Mouse (Mus musculus): ENCODE data around the gene Ngfr. TPM values are rescaled to one million over a fixed set of nuclear protein-coding genes. Genes with fewer than 3 reads are reported as not detected.

The Ngfr gene
- total and polyA plus RNA-seq, 3 experiments: not detected

DNA sequence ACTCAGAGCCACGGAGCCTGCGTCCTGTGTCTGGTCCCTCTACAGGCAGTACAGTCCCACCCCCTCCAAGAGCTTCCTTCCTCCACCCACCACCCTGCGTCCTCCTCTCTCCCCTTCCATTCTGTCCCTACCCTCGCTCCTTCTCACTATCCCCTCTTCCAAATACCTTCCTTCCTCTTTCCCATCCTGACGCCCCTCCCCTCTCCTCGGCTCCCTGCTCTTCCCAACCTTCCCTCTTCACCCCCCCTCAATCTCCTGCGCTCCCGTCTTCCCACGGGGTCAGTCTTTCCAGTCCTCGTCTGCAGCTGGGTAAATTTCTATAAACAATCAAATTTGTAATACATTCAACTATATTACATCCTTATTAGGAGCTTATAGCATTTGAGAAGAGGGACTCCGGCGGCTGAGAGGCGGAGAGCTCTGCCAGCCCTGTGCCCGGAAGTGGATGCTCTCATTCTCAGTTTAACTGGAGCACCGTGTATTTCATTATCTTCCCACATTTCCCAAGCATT, 22.9 kb upstream of the Ngfr start:
- DNase-seq (ENCODE audit: low read depth, low spot score): no peak
- TF ChIP-seq JUND (IDR thresholded peaks at IDR 0.05; ENCODE audit: low read depth, low read length) (no peak), MEF2A (IDR thresholded peaks at IDR 0.05; ENCODE audit: extremely low read depth, insufficient replicate concordance, low read depth, low read length, poor library complexity, severe bottlenecking) (no peak), ZMIZ1 (IDR thresholded peaks at IDR 0.05; ENCODE audit: low read depth, low read length) (no peak), MAX (IDR thresholded peaks at IDR 0.05; ENCODE audit: low read length) (no peak), ELF1 (IDR thresholded peaks at IDR 0.05; ENCODE audit: low read depth, low read length) (no peak), POLR2AphosphoS5 (IDR thresholded peaks at IDR 0.05; ENCODE audit: borderline replicate concordance, low read depth, low read length) (no peak), POLR2AphosphoS2 (IDR thresholded peaks at IDR 0.05; ENCODE audit: low read length) (no peak), SMC3 (IDR thresholded peaks at IDR 0.05; ENCODE audit: low read depth, low read length) (no peak), ZC3H11A (IDR thresholded peaks at IDR 0.05; ENCODE audit: low read depth, low read length) (no peak), ZKSCAN1 (IDR thresholded peaks at IDR 0.05; ENCODE audit: low read depth, low read length) (no peak), GABPA (IDR thresholded peaks at IDR 0.05; ENCODE audit: low read depth, low read length) (no peak), GATA1 (IDR thresholded peaks at IDR 0.05; ENCODE audit: low read depth, low read length) (no peak), ETS1 (IDR thresholded peaks at IDR 0.05; ENCODE audit: low read depth, low read length) (no peak), TBP (IDR thresholded peaks at IDR 0.05; ENCODE audit: low read depth, low read length) (no peak), NELFE (IDR thresholded peaks at IDR 0.05; ENCODE audit: low read depth, low read length) (no peak), USF1 (IDR thresholded peaks at IDR 0.05; ENCODE audit: low read depth, low read length) (no peak), CTCF (IDR thresholded peaks at IDR 0.05 in 2 of 3, conservative IDR thresholded peaks at IDR 0.05 in 1 of 3; ENCODE audit: control insufficient read depth in 1 of 3, insufficient read depth in 1 of 3, low read depth in 2 of 3, low read length in 3 of 3, poor library complexity in 1 of 3, severe bottlenecking in 1 of 3) (no peak), NRF1 (IDR thresholded peaks at IDR 0.05; ENCODE audit: insufficient read depth, low read depth, low read length, poor library complexity, severe bottlenecking) (no peak), BHLHE40 (IDR thresholded peaks at IDR 0.05; ENCODE audit: borderline replicate concordance, low read depth, low read length) (no peak)
- Histone ChIP-seq H3K4me1 (ENCODE audit: control insufficient read depth in 1 of 2, insufficient read depth in 2 of 2, low read length in 2 of 2) (no peaks in the 10 kb centered on the region), H3K9me3 (replicated peaks; ENCODE audit: insufficient read depth, low read length) (no peaks in the 10 kb centered on the region), H3K79me2 (ENCODE audit: control insufficient read depth, insufficient read depth, low read length, poor library complexity) (no peaks in the 10 kb centered on the region), H3K4me3 (ENCODE audit: control insufficient read depth in 1 of 2, insufficient read depth in 1 of 2, low read depth in 2 of 2, low read length in 2 of 2) (no peak overlapping the region), H3K9ac (ENCODE audit: control insufficient read depth, low read depth, low read length, poor library complexity, severe bottlenecking) (no peak overlapping the region), H3K27ac (ENCODE audit: control insufficient read depth, low read depth, low read length) (no peak overlapping the region), H3K36me3 (ENCODE audit: control insufficient read depth in 1 of 2, insufficient read depth in 2 of 2, low read length in 2 of 2) (no peaks in the 10 kb centered on the region), H3K27me3 (ENCODE audit: control insufficient read depth in 1 of 2, insufficient read depth in 2 of 2, low read length in 2 of 2) (peaks cover 11 to 19% of the 10 kb centered on the region in 2 experiments)

DNA sequence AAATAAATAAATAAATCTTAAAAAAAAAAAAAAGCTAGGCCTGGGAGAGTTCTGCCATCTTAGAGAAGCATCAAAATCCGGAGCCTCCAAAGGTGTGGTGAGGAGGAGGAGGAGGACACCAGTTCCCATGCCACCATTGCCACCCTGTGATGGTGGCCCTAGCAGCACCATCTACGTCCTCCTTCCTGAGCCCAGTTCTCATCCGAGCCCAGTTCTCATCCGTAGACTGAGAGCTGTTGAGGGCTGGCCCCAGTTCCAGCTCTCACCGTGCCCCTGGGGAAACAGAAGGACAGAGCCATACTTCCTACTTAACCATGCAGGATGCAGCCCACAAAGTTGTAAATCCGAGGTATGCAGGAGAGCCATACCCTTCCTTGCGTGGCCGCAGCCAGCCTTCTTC, 22.4 kb upstream of the Ngfr start:
- Histone ChIP-seq H3K79me2 (ENCODE audit: control insufficient read depth, insufficient read depth, low read length, poor library complexity) (no peaks in the 10 kb centered on the region), H3K4me3 (ENCODE audit: control insufficient read depth in 1 of 2, insufficient read depth in 1 of 2, low read depth in 2 of 2, low read length in 2 of 2) (no peak overlapping the region)
- no peak for DNase-seq (ENCODE audit: low read depth, low spot score)

More for the DNA sequence above, 22.4 kb upstream of the Ngfr start:
- Histone ChIP-seq H3K9ac (ENCODE audit: control insufficient read depth, low read depth, low read length, poor library complexity, severe bottlenecking) (no peak overlapping the region), H3K9me3 (replicated peaks; ENCODE audit: insufficient read depth, low read length) (no peaks in the 10 kb centered on the region), H3K36me3 (ENCODE audit: control insufficient read depth in 1 of 2, insufficient read depth in 2 of 2, low read length in 2 of 2) (no peaks in the 10 kb centered on the region), H3K4me1 (ENCODE audit: control insufficient read depth in 1 of 2, insufficient read depth in 2 of 2, low read length in 2 of 2) (no peaks in the 10 kb centered on the region), H3K27ac (ENCODE audit: control insufficient read depth, low read depth, low read length) (no peak overlapping the region), H3K27me3 (ENCODE audit: control insufficient read depth in 1 of 2, insufficient read depth in 2 of 2, low read length in 2 of 2) (peaks cover 11 to 21% of the 10 kb centered on the region in 2 experiments)
- TF ChIP-seq ZC3H11A (IDR thresholded peaks at IDR 0.05; ENCODE audit: low read depth, low read length): no peak
- TF ChIP-seq POLR2AphosphoS2 (IDR thresholded peaks at IDR 0.05; ENCODE audit: low read length): no peak
- TF ChIP-seq GABPA (IDR thresholded peaks at IDR 0.05; ENCODE audit: low read depth, low read length): no peak
- no peak for TF ChIP-seq MYC (IDR thresholded peaks at IDR 0.05; ENCODE audit: low read depth, low read length)
- TF ChIP-seq KAT2A (conservative IDR thresholded peaks at IDR 0.05; ENCODE audit: low read depth, low read length): no peak
- no peak for TF ChIP-seq ZNF384 (IDR thresholded peaks at IDR 0.05; ENCODE audit: low read depth, low read length)
- no peak for TF ChIP-seq SIN3A (IDR thresholded peaks at IDR 0.05; ENCODE audit: low read length)
- no peak for TF ChIP-seq TAL1 (IDR thresholded peaks at IDR 0.05; ENCODE audit: low read length)
